Comparison of ENCODE assay signal across 12 mouse cellular contexts in the genomic region with DNA sequence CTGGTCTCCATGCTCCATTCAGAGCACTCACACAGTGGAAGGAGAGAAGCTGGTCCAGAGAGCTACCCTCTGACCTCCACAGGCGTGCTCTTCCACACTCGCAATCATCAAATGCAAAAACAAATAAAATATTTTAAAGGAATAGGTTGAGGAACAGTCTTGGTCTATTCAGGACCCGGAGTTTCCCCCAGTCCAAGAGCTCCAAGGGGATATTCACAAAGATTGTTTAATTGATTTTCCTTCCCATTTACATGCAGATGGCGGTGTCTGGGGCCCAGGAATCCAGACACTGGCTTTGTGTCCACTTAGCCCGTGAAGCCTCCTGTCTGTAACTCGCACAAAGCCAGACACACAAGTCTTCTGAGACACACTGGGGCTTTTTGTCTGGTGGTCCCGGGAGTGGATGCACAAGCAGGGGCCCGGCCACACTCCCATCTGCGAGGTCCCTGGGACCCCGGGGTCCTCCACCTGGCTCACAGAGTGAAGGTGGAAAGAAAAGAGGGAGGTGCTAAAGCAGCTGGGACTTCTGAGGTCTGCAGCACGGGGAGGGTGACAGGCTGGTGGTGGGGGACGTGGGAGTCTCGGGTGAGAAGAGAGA. TPM values are rescaled to one million over a fixed set of nuclear protein-coding genes. Genes with fewer than 3 reads are reported as not detected.
DNase-seq lines count a peak whose midpoint lies in the region; ATAC-seq and TF ChIP-seq lines count a peak whose summit lies in the region.
"Had no signal": no experiment of that assay in that cellular context is flagged by ENCODE, and none has a peak within 500 bp of the region (broad histone marks: within the 10 kb centered on the region; RNA-seq: fewer than 3 reads in every experiment).

No protein-coding gene starts in this region.

- no peak overlapping the region for H3K4me3 ChIP-seq in embryonic facial prominence, embryonic 11.5 days (ENCODE audit: low read depth, low read length)
- H3K4me3 ChIP-seq in hindbrain, embryonic 15.5 days, result no peak overlapping the region
- no peak overlapping the region for H3K4me3 ChIP-seq in midbrain, postnatal 0 days (ENCODE audit: low read depth, low read length)
- H3K4me3 ChIP-seq: heart, adult 2 months had no signal

- TF ChIP-seq POLR2A in brain, embryonic 14.5 days (IDR thresholded peaks at IDR 0.05; ENCODE audit: borderline replicate concordance, extremely low read depth, insufficient read depth, insufficient read length, poor library complexity, severe bottlenecking), result no peak

- no peaks in the 10 kb centered on the region for H3K9me3 ChIP-seq in embryonic facial prominence, embryonic 11.5 days (replicated peaks; ENCODE audit: control insufficient read depth, low read length)
- no peaks in the 10 kb centered on the region for H3K9me3 ChIP-seq in hindbrain, embryonic 15.5 days
- H3K9me3 ChIP-seq in midbrain, postnatal 0 days (ENCODE audit: low read length), result no peaks in the 10 kb centered on the region

- H3K4me1 ChIP-seq in embryonic facial prominence, embryonic 11.5 days (ENCODE audit: control insufficient read depth, insufficient read depth, low read length), result no peaks in the 10 kb centered on the region
- H3K4me1 ChIP-seq in hindbrain, embryonic 15.5 days (replicated peaks), result peaks cover 39% of the 10 kb centered on the region
- peaks cover 4% of the 10 kb centered on the region; the same call in 1 of the 2 replicates for H3K4me1 ChIP-seq in midbrain, postnatal 0 days (ENCODE audit: insufficient read depth, low read length)

- peak overlapping the region; percentile 54 for H3K27ac ChIP-seq in embryonic facial prominence, embryonic 11.5 days (replicated peaks; ENCODE audit: low read depth, low read length)
- peak overlapping the region; percentile 82 for H3K27ac ChIP-seq in hindbrain, embryonic 15.5 days (replicated peaks)
- peak overlapping the region; percentile 39; the same call in 1 of the 2 replicates for H3K27ac ChIP-seq in midbrain, postnatal 0 days (ENCODE audit: low read depth, low read length)
- H3K27ac ChIP-seq: heart, adult 2 months had no signal

- TF ChIP-seq CTCF in brain, embryonic 14.5 days (IDR thresholded peaks at IDR 0.05; ENCODE audit: borderline replicate concordance, extremely low read depth, insufficient read depth, insufficient read length), result no peak
- no peak for TF ChIP-seq CTCF in midbrain, postnatal 0 days (IDR thresholded peaks at IDR 0.05)

- H3K4me2 ChIP-seq in embryonic facial prominence, embryonic 11.5 days (ENCODE audit: low read depth, low read length), result no peak overlapping the region
- H3K4me2 ChIP-seq in hindbrain, embryonic 15.5 days, result peak overlapping the region; percentile 26; the same call in 1 of the 2 replicates
- H3K4me2 ChIP-seq in midbrain, postnatal 0 days (ENCODE audit: low read depth, low read length, poor library complexity, severe bottlenecking), result no peak overlapping the region

- peak; percentile 93 for DNase-seq in brain, embryonic 14.5 days (ENCODE audit: low read depth)
- no peak for DNase-seq in embryonic facial prominence, embryonic 11.5 days (ENCODE audit: low spot score)
- peak; percentile 62 for DNase-seq in midbrain, postnatal 0 days (ENCODE audit: low spot score)
- DNase-seq: adrenal gland, adult 2 months; cerebellum, adult 11 months; kidney, adult 8-10 months; right cerebral cortex, postnatal 25 days had no signal

- H3K36me3 ChIP-seq in embryonic facial prominence, embryonic 11.5 days (replicated peaks; ENCODE audit: control insufficient read depth, insufficient read depth, low read depth, low read length), result no peaks in the 10 kb centered on the region
- peaks cover 7% of the 10 kb centered on the region; the same call in 1 of the 2 replicates for H3K36me3 ChIP-seq in hindbrain, embryonic 15.5 days
- H3K36me3 ChIP-seq in midbrain, postnatal 0 days (ENCODE audit: insufficient read depth, low read length), result peaks cover 18% of the 10 kb centered on the region; the same call in 1 of the 2 replicates

- WGBS in embryonic facial prominence, embryonic 11.5 days, result 58% methylated on average over 13 of the region's 13 CpGs
- 16% methylated on average over 13 of the region's 13 CpGs for WGBS in hindbrain, embryonic 15.5 days
- 23% methylated on average over 13 of the region's 13 CpGs for WGBS in midbrain, postnatal 0 days

- no peaks in the 10 kb centered on the region for H3K27me3 ChIP-seq in embryonic facial prominence, embryonic 11.5 days (ENCODE audit: control insufficient read depth, insufficient read depth, low read length)
- H3K27me3 ChIP-seq in hindbrain, embryonic 15.5 days, result no peaks in the 10 kb centered on the region
- H3K27me3 ChIP-seq in midbrain, postnatal 0 days (ENCODE audit: insufficient read depth, low read length), result no peaks in the 10 kb centered on the region

- no peak for ATAC-seq in embryonic facial prominence, embryonic 11.5 days (replicated peaks; ENCODE audit: insufficient number of reproducible peaks, low FRiP score, low TSS enrichment, low read depth)
- 0 out of 2 replicates have a peak, but pooled peaks have one; percentile 13 for ATAC-seq in hindbrain, embryonic 15.5 days (ENCODE audit: low FRiP score, low read depth)
- no peak for ATAC-seq in midbrain, postnatal 0 days (ENCODE audit: low FRiP score)
- no peak for ATAC-seq in megakaryocyte, adult 5-6 weeks (ENCODE audit: poor library complexity, severe bottlenecking)
- no peak for ATAC-seq in activated CD4-positive, CD25-positive, alpha-beta regulatory T cell, adult 4 months
- ATAC-seq in erythroid progenitor cell, adult 5-6 weeks (replicated peaks; ENCODE audit: low FRiP score, poor library complexity, severe bottlenecking), result no peak

- H3K9ac ChIP-seq in embryonic facial prominence, embryonic 11.5 days (replicated peaks; ENCODE audit: low read length), result no peak overlapping the region; the same call in 1 of the 2 replicates
- H3K9ac ChIP-seq in hindbrain, embryonic 15.5 days, result no peak overlapping the region
- no peak overlapping the region for H3K9ac ChIP-seq in midbrain, postnatal 0 days (replicated peaks; ENCODE audit: low read length, poor library complexity, severe bottlenecking)

RNA-seq across cellular contexts. Expression of a gene that starts 3.9 kb away (rescaled TPM):
- 80.8 and 83.7 TPM in 2 replicates for polyA plus RNA-seq in brain, embryonic 14.5 days (2012; rRNA removed)
- polyA plus RNA-seq in embryonic facial prominence, embryonic 11.5 days (2014; fragmentation: Nextera tagmentation; extraction: Ambion mirVana), result 59.8 and 71.3 TPM in 2 replicates
- 76.5 and 77.8 TPM in 2 replicates for polyA plus RNA-seq in hindbrain, embryonic 15.5 days (2015; fragmentation: Nextera tagmentation; extraction: Ambion mirVana)
- total RNA-seq in midbrain, postnatal 0 days (2014; rRNA removed), result 40.2 and 60.6 TPM in 2 replicates
- polyA plus RNA-seq in midbrain, postnatal 0 days (2015; fragmentation: Nextera tagmentation; extraction: Ambion mirVana), result 37.6 and 50.6 TPM in 2 replicates
- total RNA-seq in megakaryocyte, adult 5-6 weeks (2015), result 5.7 and 6.8 TPM in 2 replicates
- total RNA-seq in megakaryocyte, adult 5-6 weeks (2017), result 1.5 and 4.0 TPM in 2 replicates
- 1 to 10 TPM; 7.1 to 7.4 TPM for polyA plus RNA-seq in activated CD4-positive, CD25-positive, alpha-beta regulatory T cell, adult 4 months (2017; shearing (Covaris generic))
- 0.36 and 6.3 TPM in 2 replicates for total RNA-seq in erythroid progenitor cell, adult 5-6 weeks (2015; ENCODE audit: low replicate concordance)
- total RNA-seq in erythroid progenitor cell, adult 5-6 weeks (2017; ENCODE audit: low replicate concordance), result under 0.01 and 3.0 TPM in 2 replicates

RNA-seq across cellular contexts. Expression of a gene that starts 16.8 kb away (rescaled TPM):
- polyA plus RNA-seq in brain, embryonic 14.5 days (2012; rRNA removed), result 159 and 208 TPM in 2 replicates
- polyA plus RNA-seq in embryonic facial prominence, embryonic 11.5 days (2014; fragmentation: Nextera tagmentation; extraction: Ambion mirVana), result 323 and 334 TPM in 2 replicates
- 192 and 193 TPM in 2 replicates for polyA plus RNA-seq in hindbrain, embryonic 15.5 days (2015; fragmentation: Nextera tagmentation; extraction: Ambion mirVana)
- total RNA-seq in midbrain, postnatal 0 days (2014; rRNA removed), result 140 and 312 TPM in 2 replicates
- polyA plus RNA-seq in midbrain, postnatal 0 days (2015; fragmentation: Nextera tagmentation; extraction: Ambion mirVana), result 157 and 169 TPM in 2 replicates
- 82.1 and 84.4 TPM in 2 replicates for total RNA-seq in megakaryocyte, adult 5-6 weeks (2015)
- 106 and 151 TPM in 2 replicates for total RNA-seq in megakaryocyte, adult 5-6 weeks (2017)
- 100 to 1,000 TPM; 115 to 120 TPM for polyA plus RNA-seq in activated CD4-positive, CD25-positive, alpha-beta regulatory T cell, adult 4 months (2017; shearing (Covaris generic))
- 86.5 and 93.1 TPM in 2 replicates for total RNA-seq in erythroid progenitor cell, adult 5-6 weeks (2015; ENCODE audit: low replicate concordance)
- 38.4 and 57.6 TPM in 2 replicates for total RNA-seq in erythroid progenitor cell, adult 5-6 weeks (2017; ENCODE audit: low replicate concordance)

RNA-seq across cellular contexts. Expression of a gene that starts 24.0 kb away (rescaled TPM):
- 0.23 and 0.26 TPM in 2 replicates for polyA plus RNA-seq in brain, embryonic 14.5 days (2012; rRNA removed)
- 0.20 TPM in 1 of 2 replicates, not detected in the other for polyA plus RNA-seq in embryonic facial prominence, embryonic 11.5 days (2014; fragmentation: Nextera tagmentation; extraction: Ambion mirVana)
- 0.25 and 0.30 TPM in 2 replicates for polyA plus RNA-seq in hindbrain, embryonic 15.5 days (2015; fragmentation: Nextera tagmentation; extraction: Ambion mirVana)
- 0.22 and 1.8 TPM in 2 replicates for total RNA-seq in midbrain, postnatal 0 days (2014; rRNA removed)
- polyA plus RNA-seq in midbrain, postnatal 0 days (2015; fragmentation: Nextera tagmentation; extraction: Ambion mirVana), result 0.26 and 0.32 TPM in 2 replicates
- total RNA-seq in megakaryocyte, adult 5-6 weeks (2015), result not detected in 2 replicates
- total RNA-seq in megakaryocyte, adult 5-6 weeks (2017), result not detected in 2 replicates
- polyA plus RNA-seq in activated CD4-positive, CD25-positive, alpha-beta regulatory T cell, adult 4 months (2017; shearing (Covaris generic)), result not detected
- total RNA-seq in erythroid progenitor cell, adult 5-6 weeks (2015; ENCODE audit: low replicate concordance), result not detected in 2 replicates
- total RNA-seq in erythroid progenitor cell, adult 5-6 weeks (2017; ENCODE audit: low replicate concordance), result not detected in 2 replicates

RNA-seq across cellular contexts. Expression of a gene that starts 40.3 kb away (rescaled TPM):
- 1.4 TPM in 2 replicates for polyA plus RNA-seq in brain, embryonic 14.5 days (2012; rRNA removed)
- polyA plus RNA-seq in embryonic facial prominence, embryonic 11.5 days (2014; fragmentation: Nextera tagmentation; extraction: Ambion mirVana), result 0.32 and 0.98 TPM in 2 replicates
- polyA plus RNA-seq in hindbrain, embryonic 15.5 days (2015; fragmentation: Nextera tagmentation; extraction: Ambion mirVana), result 1.1 and 2.2 TPM in 2 replicates
- 1.8 and 2.2 TPM in 2 replicates for total RNA-seq in midbrain, postnatal 0 days (2014; rRNA removed)
- 0.74 and 1.4 TPM in 2 replicates for polyA plus RNA-seq in midbrain, postnatal 0 days (2015; fragmentation: Nextera tagmentation; extraction: Ambion mirVana)
- 62.2 and 64.6 TPM in 2 replicates for total RNA-seq in megakaryocyte, adult 5-6 weeks (2015)
- 29.3 and 33.8 TPM in 2 replicates for total RNA-seq in megakaryocyte, adult 5-6 weeks (2017)
- 1 to 10 TPM in 1 of 2 experiments, under 1 TPM in 1; 0.54 to 1.0 TPM for polyA plus RNA-seq in activated CD4-positive, CD25-positive, alpha-beta regulatory T cell, adult 4 months (2017; shearing (Covaris generic))
- total RNA-seq in erythroid progenitor cell, adult 5-6 weeks (2015; ENCODE audit: low replicate concordance), result 2.5 and 11.7 TPM in 2 replicates
- total RNA-seq in erythroid progenitor cell, adult 5-6 weeks (2017; ENCODE audit: low replicate concordance), result 2.3 and 3.5 TPM in 2 replicates

RNA-seq across cellular contexts. Expression of a gene that starts 42.5 kb away (rescaled TPM):
- 281 and 291 TPM in 2 replicates for polyA plus RNA-seq in brain, embryonic 14.5 days (2012; rRNA removed)
- 94.2 and 104 TPM in 2 replicates for polyA plus RNA-seq in embryonic facial prominence, embryonic 11.5 days (2014; fragmentation: Nextera tagmentation; extraction: Ambion mirVana)
- polyA plus RNA-seq in hindbrain, embryonic 15.5 days (2015; fragmentation: Nextera tagmentation; extraction: Ambion mirVana), result 98.4 and 105 TPM in 2 replicates
- 470 and 553 TPM in 2 replicates for total RNA-seq in midbrain, postnatal 0 days (2014; rRNA removed)
- polyA plus RNA-seq in midbrain, postnatal 0 days (2015; fragmentation: Nextera tagmentation; extraction: Ambion mirVana), result 91.0 and 99.3 TPM in 2 replicates
- 26.7 and 44.1 TPM in 2 replicates for total RNA-seq in megakaryocyte, adult 5-6 weeks (2015)
- 24.0 and 28.9 TPM in 2 replicates for total RNA-seq in megakaryocyte, adult 5-6 weeks (2017)
- 10 to 100 TPM; 12.5 to 20.0 TPM for polyA plus RNA-seq in activated CD4-positive, CD25-positive, alpha-beta regulatory T cell, adult 4 months (2017; shearing (Covaris generic))
- total RNA-seq in erythroid progenitor cell, adult 5-6 weeks (2015; ENCODE audit: low replicate concordance), result 26.7 and 36.0 TPM in 2 replicates
- 21.1 and 32.0 TPM in 2 replicates for total RNA-seq in erythroid progenitor cell, adult 5-6 weeks (2017; ENCODE audit: low replicate concordance)
